Mouse (Mus musculus) heart, adult 2 months (tissue): ENCODE results near the gene Gm20696.

Experiments
- CTCF ChIP-seq: fragments of 200-600 bp; IDR thresholded peaks from 2 replicates; pipeline ENCODE4 v1.8.1; 2022; ENCODE audit warnings: antibody characterized with exemption, mild to moderate bottlenecking, moderate library complexity
- EP300 ChIP-seq: fragments of 200-500 bp; IDR thresholded peaks from 2 replicates; pipeline ENCODE4 v1.6.1; 2011; ENCODE audit warnings: low read depth, low read length, control low read depth; ENCODE audit not compliant: insufficient read depth
- POLR2A ChIP-seq: fragments of 200-500 bp; IDR thresholded peaks from 2 replicates; pipeline ENCODE4 v1.6.1; 2011; ENCODE audit warnings: mild to moderate bottlenecking, low read depth, low read length, control low read depth; ENCODE audit not compliant: insufficient read depth

- no peak for TF ChIP-seq CTCF
- TF ChIP-seq POLR2A: no peak
- TF ChIP-seq EP300: no peak
Observed at GRCm38 (mm10) chr6:99636121-99636520, 30.5 kb downstream of the Gm20696 start.
